Comparison of ENCODE assay signal across 25 mouse cellular contexts in the genomic region with DNA sequence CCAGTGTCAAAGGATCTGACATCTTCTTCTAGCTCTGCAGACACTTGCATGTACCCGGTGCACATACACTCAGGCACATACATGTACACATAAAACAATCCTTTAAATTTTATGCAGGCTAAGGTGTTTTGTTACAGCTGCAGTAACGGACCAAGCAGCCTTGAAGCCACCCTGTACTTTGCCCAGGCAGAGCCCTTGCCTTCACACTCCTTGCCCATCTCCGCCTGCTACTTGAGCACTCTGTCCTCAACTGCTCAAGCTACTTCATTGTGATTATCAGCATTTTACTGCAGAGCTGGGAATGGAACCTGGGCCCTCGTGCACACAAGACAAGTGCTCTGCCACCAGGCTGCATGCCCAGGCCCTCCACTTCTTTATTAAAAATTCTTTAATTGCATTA. TPM values are rescaled to one million over a fixed set of nuclear protein-coding genes. Genes with fewer than 3 reads are reported as not detected.
A peak's percentile ranks its signal among the peaks of the same experiment; 100 is the strongest.
DNase-seq lines count a peak whose midpoint lies in the region; ATAC-seq lines count a peak whose summit lies in the region.
"Had no signal": no experiment of that assay in that cellular context is flagged by ENCODE, and none has a peak within 500 bp of the region (broad histone marks: within the 10 kb centered on the region; RNA-seq: fewer than 3 reads in every experiment).

No protein-coding gene starts in this region.

- H3K36me3 ChIP-seq in forebrain, embryonic 11.5 days (ENCODE audit: control insufficient read depth, insufficient read depth, low read length) = no peaks in the 10 kb centered on the region
- no peaks in the 10 kb centered on the region for H3K36me3 ChIP-seq in forebrain, embryonic 13.5 days (ENCODE audit: poor library complexity, severe bottlenecking)
- H3K36me3 ChIP-seq in kidney, embryonic 15.5 days = no peaks in the 10 kb centered on the region
- H3K36me3 ChIP-seq: embryonic facial prominence, embryonic 10.5 days; embryonic facial prominence, embryonic 12.5 days; forebrain, embryonic 12.5 days; forebrain, embryonic 15.5 days; G1E had no signal

- WGBS in forebrain, embryonic 11.5 days = 87% methylated on average over 4 of the region's 4 CpGs
- 88% methylated on average over 4 of the region's 4 CpGs for WGBS in forebrain, embryonic 13.5 days
- 80% methylated on average over 4 of the region's 4 CpGs for WGBS in kidney, embryonic 15.5 days

- no peaks in the 10 kb centered on the region for H3K4me1 ChIP-seq in forebrain, embryonic 11.5 days (replicated peaks; ENCODE audit: control insufficient read depth, insufficient read depth, low read length)
- H3K4me1 ChIP-seq in forebrain, embryonic 13.5 days = no peaks in the 10 kb centered on the region
- peaks cover 10% of the 10 kb centered on the region for H3K4me1 ChIP-seq in kidney, embryonic 15.5 days
- H3K4me1 ChIP-seq: forebrain, embryonic 12.5 days; forebrain, embryonic 15.5 days had no signal

- no peak overlapping the region for H3K27ac ChIP-seq in forebrain, embryonic 11.5 days (ENCODE audit: low read depth, low read length)
- H3K27ac ChIP-seq in forebrain, embryonic 13.5 days = no peak overlapping the region
- no peak overlapping the region for H3K27ac ChIP-seq in kidney, embryonic 15.5 days
- H3K27ac ChIP-seq: embryonic facial prominence, embryonic 10.5 days; embryonic facial prominence, embryonic 12.5 days; forebrain, embryonic 12.5 days; forebrain, embryonic 15.5 days had no signal

- no peak for ATAC-seq in forebrain, embryonic 11.5 days (replicated peaks; ENCODE audit: low FRiP score)
- no peak for ATAC-seq in forebrain, embryonic 13.5 days
- no peak for ATAC-seq in kidney, embryonic 15.5 days (replicated peaks; ENCODE audit: low FRiP score)
- ATAC-seq: activated CD4-positive, CD25-positive, alpha-beta regulatory T cell, adult 4 months; CD4-positive, CD25-positive, alpha-beta regulatory T cell, adult 4 months; forebrain, embryonic 15.5 days; Patski had no signal

- H3K4me3 ChIP-seq in forebrain, embryonic 11.5 days (ENCODE audit: low read depth, low read length) = no peak overlapping the region
- no peak overlapping the region for H3K4me3 ChIP-seq in forebrain, embryonic 13.5 days
- H3K4me3 ChIP-seq in kidney, embryonic 15.5 days (replicated peaks) = no peak overlapping the region
- H3K4me3 ChIP-seq: embryonic facial prominence, embryonic 10.5 days; embryonic facial prominence, embryonic 12.5 days; forebrain, embryonic 12.5 days; forebrain, embryonic 15.5 days had no signal

- no peak overlapping the region for H3K4me2 ChIP-seq in forebrain, embryonic 11.5 days (ENCODE audit: low read depth, low read length, severe bottlenecking)
- no peak overlapping the region for H3K4me2 ChIP-seq in forebrain, embryonic 13.5 days
- H3K4me2 ChIP-seq in kidney, embryonic 15.5 days = no peak overlapping the region
- H3K4me2 ChIP-seq: embryonic facial prominence, embryonic 12.5 days; forebrain, embryonic 12.5 days; forebrain, embryonic 15.5 days had no signal

- no peaks in the 10 kb centered on the region for H3K27me3 ChIP-seq in forebrain, embryonic 11.5 days (ENCODE audit: control insufficient read depth, insufficient read depth, low read length)
- H3K27me3 ChIP-seq in forebrain, embryonic 13.5 days = no peaks in the 10 kb centered on the region
- no peaks in the 10 kb centered on the region for H3K27me3 ChIP-seq in kidney, embryonic 15.5 days
- H3K27me3 ChIP-seq: embryonic facial prominence, embryonic 12.5 days; forebrain, embryonic 12.5 days; forebrain, embryonic 15.5 days; Patski had no signal

- no peaks in the 10 kb centered on the region for H3K9me3 ChIP-seq in forebrain, embryonic 11.5 days (ENCODE audit: control insufficient read depth, low read length)
- no peaks in the 10 kb centered on the region for H3K9me3 ChIP-seq in forebrain, embryonic 13.5 days (replicated peaks)
- no peaks in the 10 kb centered on the region for H3K9me3 ChIP-seq in kidney, embryonic 15.5 days (replicated peaks)
- H3K9me3 ChIP-seq: embryonic facial prominence, embryonic 10.5 days; embryonic facial prominence, embryonic 12.5 days; forebrain, embryonic 12.5 days; forebrain, embryonic 15.5 days; G1E had no signal

- DNase-seq in forebrain, embryonic 11.5 days (ENCODE audit: low spot score) = peak; percentile 17
- peak; percentile 28 for DNase-seq in kidney, adult 18-20 months
- peak; percentile 53 for DNase-seq in kidney, adult 9 months
- DNase-seq in kidney, postnatal 4 days = no peak
- DNase-seq in kidney, postnatal 36 days = peak; percentile 49 to 53
- no peak for DNase-seq in kidney, adult 11 months
- DNase-seq: adrenal gland, adult 8-10 months; adrenal gland, postnatal 14 days; adrenal gland, postnatal 36 days; B cell, adult 2 months; cerebellum, adult 11-12 months; cerebellum, adult 2 months; cerebellum, adult 9-10 months; cerebellum, postnatal 10 days; cerebellum, postnatal 25 days had no signal

- H3K9ac ChIP-seq in forebrain, embryonic 11.5 days (ENCODE audit: low read length) = no peak overlapping the region
- no peak overlapping the region for H3K9ac ChIP-seq in forebrain, embryonic 13.5 days
- no peak overlapping the region for H3K9ac ChIP-seq in kidney, embryonic 15.5 days
- H3K9ac ChIP-seq: embryonic facial prominence, embryonic 12.5 days; forebrain, embryonic 12.5 days; forebrain, embryonic 15.5 days had no signal

RNA-seq across cellular contexts. Expression of a gene that starts 10.6 kb away (rescaled TPM):
- polyA plus RNA-seq in forebrain, embryonic 11.5 days (2014; fragmentation: Nextera tagmentation; extraction: Ambion mirVana) = not detected in 2 replicates
- not detected in 2 replicates for polyA plus RNA-seq in forebrain, embryonic 13.5 days (2015; fragmentation: Nextera tagmentation; extraction: Ambion mirVana)
- 2.5 and 3.1 TPM in 2 replicates for polyA plus RNA-seq in kidney, embryonic 15.5 days (2015; fragmentation: Nextera tagmentation; extraction: Ambion mirVana)
- polyA plus RNA-seq: G1E, Patski had no signal

Comparison
In these comparisons a context has a peak if more than half of its experiments do, and no peak if none do; other contexts are left out.
1. DNase-seq: peak in forebrain, embryonic 11.5 days (single experiment), kidney, adult 18-20 months (single experiment), kidney, adult 9 months (single experiment) and kidney, postnatal 36 days (2 of 2); none in kidney, postnatal 4 days (0 of 2) and kidney, adult 11 months (single experiment).